Mouse (Mus musculus) embryonic facial prominence, embryonic 11.5 days (tissue): ENCODE results near the gene Enox1. TPM values are rescaled to one million over a fixed set of nuclear protein-coding genes. Genes with fewer than 3 reads are reported as not detected.

Experiments
- ATAC-seq: fragments of 200-750 bp; cut with Nextera tagmentation; replicated peaks from 2 replicates; pipeline ENCODE4 v1.8.0; 2017; ENCODE audit warnings: low read depth; ENCODE audit not compliant: insufficient number of reproducible peaks, low FRiP score, low TSS enrichment
- DNase-seq: peaks from one replicate; pipeline ENCODE4 v3.0.0-alpha.2; 2015; ENCODE audit warnings: low spot score
- H3K27ac ChIP-seq: fragments of 300-500 bp; sonication (generic); replicated peaks from 2 replicates; pipeline ENCODE4 v1.5.1; 2014; ENCODE audit warnings: mild to moderate bottlenecking, low read depth, low read length, control low read depth
- H3K27me3 ChIP-seq: fragments of 300-500 bp; sonication (generic); 2 replicates; pipeline ENCODE4 v1.6.1; 2014; ENCODE audit warnings: mild to moderate bottlenecking, low read length, moderate library complexity, mixed read lengths; ENCODE audit not compliant: control insufficient read depth, insufficient read depth
- H3K36me3 ChIP-seq: fragments of 300-500 bp; sonication (generic); replicated peaks from 2 replicates; pipeline ENCODE4 v1.6.1; 2014; ENCODE audit warnings: low read depth, mild to moderate bottlenecking, low read length, moderate library complexity, mixed read lengths; ENCODE audit not compliant: control insufficient read depth, insufficient read depth
- H3K4me1 ChIP-seq: fragments of 300-500 bp; sonication (generic); 2 replicates; pipeline ENCODE4 v1.6.1; 2014; ENCODE audit warnings: low read length, mixed read lengths; ENCODE audit not compliant: control insufficient read depth, insufficient read depth
- H3K4me2 ChIP-seq: fragments of 300-500 bp; sonication (generic); 2 replicates; pipeline ENCODE4 v1.6.1; 2014; ENCODE audit warnings: low read depth, mild to moderate bottlenecking, control low read depth, low read length, moderate library complexity
- H3K4me3 ChIP-seq: fragments of 300-500 bp; sonication (generic); 2 replicates; pipeline ENCODE4 v1.5.1; 2014; ENCODE audit warnings: low read depth, low read length, control low read depth
- H3K9ac ChIP-seq: fragments of 300-500 bp; sonication (generic); replicated peaks from 2 replicates; pipeline ENCODE4 v1.6.1; 2014; ENCODE audit warnings: mild to moderate bottlenecking, control low read depth, low read length
- H3K9me3 ChIP-seq: fragments of 300-500 bp; sonication (generic); replicated peaks from 2 replicates; pipeline ENCODE4 v1.6.1; 2016; ENCODE audit warnings: mild to moderate bottlenecking, low read length, inconsistent platforms, mixed read lengths; ENCODE audit not compliant: control insufficient read depth
- WGBS: fragments of 180-500 bp; shearing (Covaris S2); extraction: QIAGEN DNeasy Blood & Tissue Kit; methylation state at CpG from one replicate; pipeline ENCODE4 v1.1.7; 2014; 5-methylcytosine and 5-hydroxymethylcytosine counted together
- polyA plus RNA-seq: library from polyadenylated mRNA; unstranded; fragments of >200 nt; fragmentation: Nextera tagmentation; extraction: Ambion mirVana; gene quantifications from 2 replicates; pipeline ENCODE4 v1.2.1, GENCODE M21; 2014

Enox1 gene
- polyA plus RNA-seq, 1 experiment from 2014 or later, result 9.6 TPM

DNA sequence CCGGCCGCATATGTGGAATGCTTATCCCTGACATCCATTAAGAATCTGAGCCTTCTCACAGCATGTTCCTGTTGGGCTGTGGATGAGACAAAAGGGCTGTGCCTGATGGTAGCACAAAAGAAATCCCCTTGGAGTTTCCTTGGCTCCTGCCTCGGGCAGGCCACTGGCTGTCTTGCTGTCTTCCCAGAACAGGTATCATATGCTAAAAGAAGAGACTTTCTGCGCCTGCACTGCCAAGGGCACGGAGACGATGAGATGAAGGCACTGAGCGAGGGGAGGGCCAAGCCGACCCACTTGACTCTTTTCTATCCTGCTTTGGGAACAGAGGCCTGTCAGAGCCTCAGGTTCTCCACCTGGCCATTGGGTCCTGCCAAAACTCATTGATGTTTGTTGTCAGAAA lies 491.7 kb downstream of the Enox1 start:
- no peaks in the 10 kb centered on the region for H3K4me1 ChIP-seq
- no peak overlapping the region for H3K4me3 ChIP-seq
- H3K27ac ChIP-seq, result no peak overlapping the region
- H3K9me3 ChIP-seq, result no peaks in the 10 kb centered on the region
- H3K9ac ChIP-seq, result no peak overlapping the region
- DNase-seq, result no peak
- no peaks in the 10 kb centered on the region for H3K27me3 ChIP-seq
- ATAC-seq, result no peak
- H3K36me3 ChIP-seq, result no peaks in the 10 kb centered on the region
- WGBS, result 78% methylated on average over 8 of the region's 8 CpGs
- no peak overlapping the region for H3K4me2 ChIP-seq

DNA sequence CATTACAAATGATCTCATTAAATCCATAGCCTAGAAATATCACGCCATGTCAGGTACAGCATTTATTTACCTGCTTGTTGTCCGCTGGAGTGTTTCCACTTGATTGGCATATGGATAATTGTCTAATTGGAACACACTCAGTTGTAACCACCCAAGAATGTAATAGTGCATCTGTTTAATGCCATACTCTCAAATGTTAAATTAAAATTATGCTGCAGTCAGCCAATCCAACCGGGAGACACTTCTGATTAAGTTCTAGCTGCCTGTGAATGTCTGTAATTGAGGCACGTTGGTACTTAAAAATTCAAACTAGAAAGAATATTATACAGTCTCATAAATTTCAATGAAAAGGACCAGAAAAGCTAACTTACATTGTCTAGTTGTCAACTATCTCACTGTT lies 502.2 kb downstream of the Enox1 start:
- no peaks in the 10 kb centered on the region for H3K27me3 ChIP-seq
- no peak overlapping the region for H3K27ac ChIP-seq
- H3K9me3 ChIP-seq, result no peaks in the 10 kb centered on the region
- 89% methylated on average over 4 of the region's 4 CpGs for WGBS
- no peaks in the 10 kb centered on the region for H3K4me1 ChIP-seq
- no peak overlapping the region for H3K4me2 ChIP-seq
- no peak for DNase-seq
- no peak overlapping the region for H3K9ac ChIP-seq
- ATAC-seq, result no peak
- H3K36me3 ChIP-seq, result no peaks in the 10 kb centered on the region
- H3K4me3 ChIP-seq, result no peak overlapping the region

DNA sequence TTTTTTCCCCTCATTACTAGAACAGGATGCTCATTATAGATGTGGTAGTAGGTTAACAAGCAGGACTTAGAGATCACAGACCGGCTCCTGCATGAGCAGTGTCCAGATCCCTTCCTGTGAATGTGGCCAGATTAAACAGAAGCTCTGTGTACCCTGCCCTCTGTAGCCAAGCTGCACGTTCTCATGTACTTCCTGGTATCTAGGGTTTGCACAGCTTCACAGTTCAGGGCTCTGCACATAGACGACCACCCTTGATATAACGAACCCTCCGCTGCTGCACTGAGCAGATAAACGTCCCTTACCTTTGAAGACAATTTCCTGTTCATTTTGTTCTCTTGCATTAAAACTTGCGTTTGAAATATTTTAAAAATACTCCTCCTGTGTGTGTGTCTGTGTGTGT lies 505.7 kb downstream of the Enox1 start:
- Histone ChIP-seq H3K4me1 (no peaks in the 10 kb centered on the region), H3K9ac (no peak overlapping the region), H3K9me3 (no peaks in the 10 kb centered on the region), H3K4me2 (no peak overlapping the region), H3K27ac (no peak overlapping the region), H3K27me3 (no peaks in the 10 kb centered on the region), H3K4me3 (no peak overlapping the region), H3K36me3 (no peaks in the 10 kb centered on the region)
- ATAC-seq (no peak), DNase-seq (no peak)
- 71% methylated on average over 7 of the region's 7 CpGs for WGBS

DNA sequence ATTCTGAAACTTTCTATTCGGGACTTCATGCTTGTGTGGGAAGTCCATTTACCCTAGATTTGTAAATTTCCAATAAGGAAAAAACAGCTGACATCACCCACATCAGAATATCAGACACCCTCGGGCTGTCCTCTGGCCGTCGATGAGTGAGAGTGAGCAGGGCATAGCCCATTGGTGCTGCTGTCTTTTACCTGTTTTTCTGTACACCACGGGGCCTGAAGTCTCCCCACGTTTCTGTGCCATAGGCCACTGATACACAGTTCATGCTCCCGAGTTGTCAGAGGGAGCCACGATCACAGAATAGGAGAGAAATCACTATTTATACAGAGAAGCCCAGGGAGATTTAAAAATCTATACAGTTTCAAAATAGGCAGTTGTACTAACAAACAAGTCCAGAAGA lies 506.4 kb downstream of the Enox1 start:
- DNase-seq (no peak), ATAC-seq (no peak)
- H3K27ac ChIP-seq, result no peak overlapping the region
- no peak overlapping the region for H3K4me3 ChIP-seq
- 77% methylated on average over 8 of the region's 8 CpGs for WGBS
- no peaks in the 10 kb centered on the region for H3K9me3 ChIP-seq
- no peaks in the 10 kb centered on the region for H3K4me1 ChIP-seq
- H3K4me2 ChIP-seq, result no peak overlapping the region
- no peaks in the 10 kb centered on the region for H3K27me3 ChIP-seq
- H3K9ac ChIP-seq, result no peak overlapping the region
- H3K36me3 ChIP-seq, result no peaks in the 10 kb centered on the region

DNA sequence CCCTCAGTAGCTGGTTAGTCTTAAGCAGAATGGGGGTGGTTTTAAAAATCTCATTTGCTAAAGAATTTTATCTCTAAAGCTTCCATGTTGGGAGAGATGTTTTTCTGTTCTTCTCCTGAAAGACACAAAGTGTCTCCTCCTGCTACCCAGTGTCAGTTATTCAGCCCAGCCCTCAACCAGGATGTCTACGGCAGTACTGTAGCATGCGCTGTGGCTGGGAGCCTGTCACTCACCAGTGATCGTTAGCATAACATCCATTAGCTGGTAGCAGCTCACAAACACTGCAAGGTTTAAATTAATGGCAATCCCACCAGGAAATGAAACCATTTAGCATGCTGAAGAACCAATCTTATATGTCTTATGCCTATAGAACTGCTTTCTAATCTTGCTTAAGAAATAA lies 511.5 kb downstream of the Enox1 start:
- Histone ChIP-seq H3K9me3 (no peaks in the 10 kb centered on the region), H3K4me3 (no peak overlapping the region), H3K4me2 (no peak overlapping the region), H3K27me3 (no peaks in the 10 kb centered on the region), H3K27ac (no peak overlapping the region), H3K4me1 (no peaks in the 10 kb centered on the region), H3K36me3 (no peaks in the 10 kb centered on the region), H3K9ac (no peak overlapping the region)
- 56% methylated on average over 3 of the region's 3 CpGs for WGBS
- no peak for DNase-seq
- no peak for ATAC-seq

DNA sequence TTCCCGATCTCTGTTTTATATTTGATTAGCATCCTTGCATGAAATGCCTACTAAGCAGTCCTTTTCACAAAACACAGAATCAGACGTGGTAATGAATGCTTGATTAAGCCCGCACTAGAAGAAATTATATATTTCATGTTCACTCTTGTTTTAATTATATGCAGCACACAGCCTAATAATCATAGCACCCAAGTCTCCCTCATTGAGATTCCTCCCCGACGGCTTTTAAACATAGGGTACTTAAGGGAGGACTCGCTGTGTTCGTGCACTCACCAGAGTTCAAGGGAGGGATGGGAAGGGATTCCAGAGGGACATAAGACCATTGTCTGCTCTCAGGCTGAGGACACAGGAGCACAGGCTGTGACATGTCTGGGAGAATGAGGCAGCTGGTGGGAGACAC lies 512.9 kb downstream of the Enox1 start:
- Histone ChIP-seq H3K36me3 (no peaks in the 10 kb centered on the region), H3K4me1 (no peaks in the 10 kb centered on the region), H3K27ac (no peak overlapping the region), H3K9me3 (no peaks in the 10 kb centered on the region), H3K4me2 (no peak overlapping the region), H3K4me3 (no peak overlapping the region), H3K9ac (no peak overlapping the region), H3K27me3 (no peaks in the 10 kb centered on the region)
- no peak for ATAC-seq
- WGBS, result 88% methylated on average over 7 of the region's 7 CpGs
- no peak for DNase-seq

DNA sequence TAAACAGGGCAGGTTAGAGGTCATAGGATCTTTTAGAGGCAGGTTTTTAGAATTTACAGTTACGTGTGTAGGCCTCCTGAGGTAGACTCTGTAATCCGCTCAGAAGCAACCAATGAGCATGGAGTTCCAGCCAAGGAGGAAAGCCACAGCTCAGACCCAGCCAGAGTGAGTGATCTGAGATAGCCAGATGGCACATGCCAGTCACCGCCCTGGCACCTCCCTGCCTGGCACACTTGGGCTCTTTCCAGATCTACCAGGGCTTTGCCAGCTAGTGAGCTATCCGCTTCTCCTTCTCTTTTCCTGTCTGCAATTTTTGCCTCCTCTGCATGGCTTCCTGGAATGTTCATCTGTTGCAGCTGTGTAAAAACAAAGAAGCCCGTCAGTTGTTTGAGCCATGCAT lies 514.4 kb downstream of the Enox1 start:
- ATAC-seq (no peak), DNase-seq (no peak)
- H3K9me3 ChIP-seq, result no peaks in the 10 kb centered on the region
- H3K4me3 ChIP-seq, result no peak overlapping the region
- no peaks in the 10 kb centered on the region for H3K27me3 ChIP-seq
- H3K27ac ChIP-seq, result no peak overlapping the region
- no peaks in the 10 kb centered on the region for H3K4me1 ChIP-seq
- WGBS, result 76% methylated on average over 5 of the region's 5 CpGs
- H3K4me2 ChIP-seq, result no peak overlapping the region
- H3K36me3 ChIP-seq, result no peaks in the 10 kb centered on the region
- no peak overlapping the region for H3K9ac ChIP-seq

DNA sequence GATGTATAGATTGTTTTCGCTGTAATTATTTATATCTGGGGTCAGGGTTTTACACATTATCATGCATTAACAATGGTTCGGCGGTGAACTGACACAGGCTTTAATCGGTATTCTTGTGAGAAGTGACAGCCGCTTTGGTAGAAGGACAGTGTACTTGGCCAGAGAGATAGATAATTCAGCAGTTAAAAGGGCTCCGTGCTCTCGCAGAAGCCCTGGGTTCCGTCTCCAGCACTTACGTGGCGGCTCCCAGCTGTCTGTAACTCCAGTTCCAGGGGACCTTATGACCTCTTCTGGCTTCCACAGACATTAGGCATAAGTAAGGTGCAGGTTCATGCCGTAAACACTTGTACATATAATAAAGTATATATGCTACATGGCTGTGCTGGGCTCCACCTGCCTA lies 515.4 kb downstream of the Enox1 start:
- no peak overlapping the region for H3K9ac ChIP-seq
- H3K27ac ChIP-seq, result no peak overlapping the region
- H3K36me3 ChIP-seq, result no peaks in the 10 kb centered on the region
- no peak for DNase-seq
- no peaks in the 10 kb centered on the region for H3K27me3 ChIP-seq
- H3K4me1 ChIP-seq, result no peaks in the 10 kb centered on the region
- no peak for ATAC-seq
- no peak overlapping the region for H3K4me2 ChIP-seq
- no peak overlapping the region for H3K4me3 ChIP-seq
- no peaks in the 10 kb centered on the region for H3K9me3 ChIP-seq
- 82% methylated on average over 11 of the region's 11 CpGs for WGBS

DNA sequence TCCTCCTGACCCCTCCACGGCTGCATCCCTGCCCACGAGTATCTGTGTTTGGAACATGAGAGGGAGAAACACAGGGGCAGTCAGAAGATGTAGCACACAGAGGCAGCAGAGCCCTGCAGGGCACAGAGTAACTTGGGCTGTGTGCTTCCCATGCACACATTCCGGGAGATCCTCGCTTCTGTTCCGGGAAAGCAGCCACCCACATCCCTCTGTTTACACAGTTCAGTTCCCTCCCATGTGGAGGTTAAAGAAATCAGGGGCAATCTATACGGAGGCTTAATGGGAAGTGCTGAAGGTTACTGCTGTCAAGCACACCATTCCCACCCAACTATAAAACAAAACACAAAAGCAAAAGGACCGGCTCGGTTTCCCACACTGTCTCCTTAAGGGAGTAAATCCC lies 516.6 kb downstream of the Enox1 start:
- 41% methylated on average over 8 of the region's 8 CpGs for WGBS
- Histone ChIP-seq H3K4me1 (no peaks in the 10 kb centered on the region), H3K4me2 (no peak overlapping the region), H3K27me3 (no peaks in the 10 kb centered on the region), H3K9ac (no peak overlapping the region), H3K36me3 (no peaks in the 10 kb centered on the region), H3K9me3 (no peaks in the 10 kb centered on the region), H3K27ac (no peak overlapping the region), H3K4me3 (no peak overlapping the region)
- DNase-seq (no peak), ATAC-seq (no peak)
